Mouse (Mus musculus): ENCODE results near the gene H2-M10.2. TPM values are rescaled to one million over a fixed set of nuclear protein-coding genes. Genes with fewer than 3 reads are reported as not detected.
"Not testable (repeated sequence)": the region's sequence is repeated elsewhere in the genome, so short reads cannot be mapped to it uniquely, and the experiment has no call there.

Gene H2-M10.2
- polyA plus RNA-seq, 1 experiment from 2014 or later = not detected

- Histone ChIP-seq H3K9me3 (ENCODE audit: control insufficient read depth, low read length) (no peaks in the 10 kb centered on the region), H3K9ac (ENCODE audit: low read depth, low read length) (no peak overlapping the region), H3K4me2 (replicated peaks; ENCODE audit: low read depth, low read length) (peak overlapping the region; percentile 35), H3K27me3 (ENCODE audit: control insufficient read depth, insufficient read depth, low read length) (peaks cover 18% of the 10 kb centered on the region), H3K4me3 (ENCODE audit: low read depth, low read length) (peak overlapping the region; percentile 13; the same call in 1 of the 2 replicates), H3K4me1 (replicated peaks; ENCODE audit: control insufficient read depth, insufficient read depth, low read length) (no peaks in the 10 kb centered on the region), H3K27ac (ENCODE audit: low read depth, low read length) (no peak overlapping the region), H3K36me3 (ENCODE audit: control insufficient read depth, insufficient read depth, low read length) (no peaks in the 10 kb centered on the region)
- ATAC-seq (ENCODE audit: low FRiP score) (peak; percentile 54), DNase-seq (ENCODE audit: low spot score) (peak; percentile 41)
- WGBS = 2% methylated on average over 27 of the region's 27 CpGs
Measured at GRCm38 (mm10) chr17:36237321-36237921, 48.9 kb downstream of the H2-M10.2 start.

- 37% methylated on average over 8 of the region's 9 CpGs for WGBS
- not testable (repeated sequence) for H3K4me3 ChIP-seq (ENCODE audit: low read depth, low read length); DNase-seq (ENCODE audit: low spot score); H3K27ac ChIP-seq (ENCODE audit: low read depth, low read length); H3K9me3 ChIP-seq (ENCODE audit: control insufficient read depth, low read length); ATAC-seq (ENCODE audit: low FRiP score); H3K36me3 ChIP-seq (ENCODE audit: control insufficient read depth, insufficient read depth, low read length); H3K4me1 ChIP-seq (replicated peaks; ENCODE audit: control insufficient read depth, insufficient read depth, low read length); H3K4me2 ChIP-seq (replicated peaks; ENCODE audit: low read depth, low read length); H3K9ac ChIP-seq (ENCODE audit: low read depth, low read length)
- H3K27me3 ChIP-seq (ENCODE audit: control insufficient read depth, insufficient read depth, low read length) = peaks cover 20% of the 10 kb centered on the region
Measured at GRCm38 (mm10) chr17:36235300-36235699, 51.0 kb downstream of the H2-M10.2 start.

Other genes with a start within 250 kb of the H2-M10.2 start
- gene H2-T22, start 243.7 kb downstream of the H2-M10.2 start, polyA plus RNA-seq (2014; fragmentation: Nextera tagmentation; extraction: Ambion mirVana) = 7.0 and 8.3 TPM in 2 replicates
- not detected in 2 replicates for gene Gm6034, start 243.5 kb downstream of the H2-M10.2 start, polyA plus RNA-seq (2014; fragmentation: Nextera tagmentation; extraction: Ambion mirVana)
- gene Gm11127, start 228.1 kb downstream of the H2-M10.2 start, polyA plus RNA-seq (2014; fragmentation: Nextera tagmentation; extraction: Ambion mirVana) = not detected in 2 replicates
- not detected in 2 replicates for gene Gm19684, start 164.8 kb downstream of the H2-M10.2 start, polyA plus RNA-seq (2014; fragmentation: Nextera tagmentation; extraction: Ambion mirVana)
- not detected in 2 replicates for gene Gm7030, start 157.1 kb downstream of the H2-M10.2 start, polyA plus RNA-seq (2014; fragmentation: Nextera tagmentation; extraction: Ambion mirVana)
- not detected in 2 replicates for gene Gm8909, start 118.0 kb downstream of the H2-M10.2 start, polyA plus RNA-seq (2014; fragmentation: Nextera tagmentation; extraction: Ambion mirVana)
- gene H2-T3, start 96.2 kb downstream of the H2-M10.2 start, polyA plus RNA-seq (2014; fragmentation: Nextera tagmentation; extraction: Ambion mirVana) = not detected in 2 replicates
- gene Rpp21, start 28.4 kb downstream of the H2-M10.2 start, polyA plus RNA-seq (2014; fragmentation: Nextera tagmentation; extraction: Ambion mirVana) = 86.4 and 91.0 TPM in 2 replicates
- 19.5 and 22.3 TPM in 2 replicates for gene Trim39, start 14.2 kb downstream of the H2-M10.2 start, polyA plus RNA-seq (2014; fragmentation: Nextera tagmentation; extraction: Ambion mirVana)
- gene H2-M10.1, start 39.7 kb upstream of the H2-M10.2 start, polyA plus RNA-seq (2014; fragmentation: Nextera tagmentation; extraction: Ambion mirVana) = not detected in 2 replicates
- not detected in 2 replicates for gene H2-M10.3, start 81.9 kb upstream of the H2-M10.2 start, polyA plus RNA-seq (2014; fragmentation: Nextera tagmentation; extraction: Ambion mirVana)
- not detected in 2 replicates for gene H2-M10.4, start 175.8 kb upstream of the H2-M10.2 start, polyA plus RNA-seq (2014; fragmentation: Nextera tagmentation; extraction: Ambion mirVana)

Data from hindbrain, embryonic 11.5 days (tissue).